Mouse (Mus musculus) MEL (cell line): Measurements from ENCODE around the gene Nrf1.

ENCODE experiments used
- CTCF ChIP-seq, 3 experiments: IDR thresholded peaks in 2 of 3; conservative IDR thresholded peaks in 1 of 3; 2 replicates each; pipeline ENCODE4 v1.5.1; 2011 to 2012; ENCODE audit warnings: low read length in 3 of 3, low read depth in 2 of 3, mild to moderate bottlenecking in 2 of 3, improper control_type of control experiment in 1 of 3, inconsistent platforms in 1 of 3, mixed read lengths in 1 of 3, moderate library complexity in 1 of 3; ENCODE audit not compliant: control insufficient read depth in 1 of 3, insufficient read depth in 1 of 3, poor library complexity in 1 of 3, severe bottlenecking in 1 of 3
- E2F4 ChIP-seq: IDR thresholded peaks from 2 replicates; pipeline ENCODE4 v1.6.1; 2011; ENCODE audit warnings: low read depth, low read length, improper control_type of control experiment, borderline replicate concordance

- TF ChIP-seq E2F4 (no peak), CTCF (IDR thresholded peaks at IDR 0.05 in 2 of 3, conservative IDR thresholded peaks at IDR 0.05 in 1 of 3; ENCODE audit: control insufficient read depth in 1 of 3, insufficient read depth in 1 of 3, low read depth in 2 of 3, low read length in 3 of 3, poor library complexity in 1 of 3, severe bottlenecking in 1 of 3) (no peak)
Observed at GRCm38 (mm10) chr6:30153076-30153475, 105.3 kb downstream of the Nrf1 start.
